Mouse (Mus musculus) gastrocnemius, adult 8-10 months (tissue): ENCODE measurements around the gene Mslnl. TPM values are rescaled to one million over a fixed set of nuclear protein-coding genes. Genes with fewer than 3 reads are reported as not detected.

Source experiments
- DNase-seq, 2 experiments: peaks; one replicate each; pipeline ENCODE4 v3.0.0; 2022; ENCODE audit warnings: low spot score in 2 of 2
- total RNA-seq, 4 experiments: library from RNA; stranded (reverse); gene quantifications; 2 replicates each; pipeline ENCODE4 v1.2.4; 2022

The Mslnl gene
- total RNA-seq, 4 experiments from 2014 or later: not detected

GRCm38 (mm10) chr17:25743831-25744230 lies 8.0 kb downstream of the Mslnl start:
- DNase-seq: no peak

GRCm38 (mm10) chr17:25744311-25744710 lies 8.5 kb downstream of the Mslnl start:
- no peak for DNase-seq

- DNase-seq: no peak
These were observed 12.4 kb downstream of the Mslnl start for GRCm38 (mm10) chr17:25748238-25748637.

GRCm38 (mm10) chr17:25749314-25749713 lies 13.5 kb downstream of the Mslnl start:
- no peak for DNase-seq

- DNase-seq: no peak
These were observed 15.6 kb downstream of the Mslnl start for GRCm38 (mm10) chr17:25751446-25751845.

- no peak for DNase-seq
These were observed 18.4 kb downstream of the Mslnl start, which contains the start of gene Msln for GRCm38 (mm10) chr17:25754241-25754640. TSS of gene Msln (minus strand) at chr17:25754378.

GRCm38 (mm10) chr17:25755086-25755485 lies 19.2 kb downstream of the Mslnl start:
- no peak for DNase-seq

DNA sequence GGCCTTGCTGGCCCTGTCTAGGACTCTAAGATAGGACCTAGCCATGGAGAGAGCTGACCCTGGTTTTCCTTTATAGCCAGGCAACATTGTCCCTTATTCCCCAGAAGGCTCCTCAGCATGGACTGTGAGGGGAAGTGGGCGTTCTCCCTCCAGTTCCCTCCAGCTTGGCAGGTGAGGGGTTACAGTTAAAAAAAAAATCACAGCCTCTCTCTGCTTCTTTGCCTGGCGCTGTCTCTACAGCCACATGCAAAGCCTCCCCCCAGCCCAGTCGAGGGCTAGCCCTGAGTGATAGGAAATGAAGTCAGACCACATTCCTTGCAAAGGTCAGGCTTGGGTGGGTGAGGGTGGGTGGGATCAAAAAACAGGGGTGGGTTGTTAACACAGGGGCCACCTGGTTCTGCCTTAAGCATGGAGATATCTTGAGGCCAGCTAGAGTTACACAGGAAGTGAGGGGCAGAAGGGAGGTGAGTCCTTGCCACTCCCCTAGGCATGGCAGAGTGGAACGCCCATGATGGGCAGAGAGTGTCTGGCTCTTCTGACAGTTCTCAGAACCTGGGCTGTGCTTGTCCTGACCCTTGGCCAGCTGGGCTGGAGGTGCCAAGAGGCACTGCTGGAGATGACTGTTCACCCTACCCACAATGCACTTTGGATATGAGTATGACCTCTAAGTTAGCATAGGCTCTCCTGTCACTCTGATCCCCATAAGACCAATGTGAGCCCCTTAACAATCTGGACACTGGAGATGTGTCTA lies 20.0 kb downstream of the Mslnl start:
- DNase-seq: no peak

DNA sequence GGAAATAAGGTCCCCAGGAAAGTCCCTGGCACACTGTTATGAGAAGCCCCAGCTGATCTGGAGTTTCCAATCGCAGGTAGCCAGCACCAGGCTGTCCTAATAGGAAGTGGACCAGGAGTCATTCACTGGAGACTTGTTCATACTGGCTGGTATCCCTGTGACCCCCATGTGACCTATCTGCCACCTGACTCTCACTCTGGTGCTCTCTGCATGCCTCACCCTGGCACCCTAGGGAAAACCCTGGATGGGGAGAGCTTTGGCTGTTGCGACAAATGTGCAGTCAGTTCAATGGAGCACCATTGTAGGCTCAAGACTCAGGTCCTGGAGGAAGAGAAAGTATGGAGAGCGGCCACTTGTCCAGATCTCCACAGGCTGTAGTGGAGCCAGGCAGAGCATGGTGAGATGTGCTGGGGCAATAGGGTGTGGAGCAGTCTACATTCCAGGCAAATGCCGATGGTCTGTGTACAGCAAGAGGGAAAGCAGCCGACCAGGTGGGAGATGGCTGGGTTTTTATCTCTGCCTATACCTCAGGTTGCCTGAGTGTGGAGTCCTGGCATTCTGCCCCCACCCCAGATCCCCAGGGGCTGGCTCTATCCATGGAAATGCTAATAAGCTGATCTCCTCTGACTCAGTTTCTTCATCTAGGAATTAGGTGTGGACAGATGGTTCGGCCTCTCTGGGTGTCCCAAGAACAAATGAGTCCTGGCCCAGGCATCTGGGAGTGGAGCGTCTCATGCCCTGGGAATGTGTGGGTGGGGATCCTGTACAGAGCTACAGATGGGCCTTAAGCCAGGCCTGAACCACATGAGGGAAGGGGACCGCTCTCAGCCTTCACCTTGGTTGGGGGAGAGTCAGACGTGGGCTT lies 20.8 kb downstream of the Mslnl start:
- DNase-seq: no peak

DNA sequence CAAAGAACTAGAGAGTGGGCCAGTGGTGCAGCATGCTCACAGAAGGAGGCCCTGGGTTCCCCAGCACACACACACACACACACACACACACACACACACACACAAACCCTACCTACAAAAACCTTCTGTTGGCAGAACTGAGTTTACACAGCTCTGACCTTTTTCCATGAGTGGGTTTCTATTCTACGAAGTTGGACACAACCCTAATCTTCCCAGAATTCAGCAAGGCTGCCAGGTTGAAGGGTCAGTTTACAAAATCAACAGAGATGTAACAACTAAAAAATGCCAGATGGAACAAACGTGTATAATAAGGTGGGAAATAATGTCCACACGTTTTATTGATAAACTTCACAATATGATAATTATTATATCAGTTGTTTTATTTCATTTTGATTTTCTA lies 21.8 kb downstream of the Mslnl start:
- no peak for DNase-seq

- DNase-seq: no peak
These were observed 24.3 kb downstream of the Mslnl start for GRCm38 (mm10) chr17:25760148-25760547.

DNA sequence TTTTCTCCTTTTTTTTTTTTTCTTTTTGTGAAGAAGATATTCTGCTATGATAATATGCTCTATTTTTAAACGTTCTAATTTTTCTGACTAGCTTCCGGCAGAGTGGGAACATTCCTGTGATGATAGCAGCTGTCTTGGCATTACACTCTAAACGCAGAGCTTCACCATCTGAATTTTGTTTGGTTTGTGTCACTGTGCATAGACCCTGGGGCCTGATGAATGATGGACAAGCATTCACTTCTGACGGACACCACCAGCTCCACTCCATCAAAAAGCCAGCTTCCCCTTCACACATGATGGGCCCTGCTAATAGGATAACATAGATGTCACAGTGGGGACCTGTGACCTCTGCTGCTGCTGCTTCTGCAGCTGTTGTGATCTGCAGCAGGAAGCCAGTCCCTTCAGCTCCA lies 25.7 kb downstream of the Mslnl start:
- DNase-seq: no peak

- no peak for DNase-seq
These were observed 26.7 kb downstream of the Mslnl start for GRCm38 (mm10) chr17:25762591-25762990.

DNA sequence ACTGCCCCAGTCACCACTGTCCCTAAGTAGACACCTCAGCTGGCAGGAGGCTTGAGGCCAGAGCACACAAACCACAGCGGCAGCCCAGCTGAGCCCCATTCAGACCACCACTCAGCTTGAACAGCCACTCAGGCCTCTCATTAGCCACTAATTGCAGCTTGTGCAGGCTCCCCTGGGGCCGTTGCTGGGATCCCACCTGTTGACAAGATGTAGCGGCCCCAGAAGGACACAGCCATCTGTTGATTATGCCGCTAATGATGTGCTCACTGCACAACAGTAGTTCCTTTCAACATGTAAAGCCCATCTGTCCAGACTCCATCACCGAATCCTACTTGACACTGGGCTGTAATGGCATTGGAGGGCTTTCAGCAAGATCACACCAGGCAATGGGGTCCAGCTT lies 30.0 kb downstream of the Mslnl start:
- DNase-seq: no peak

GRCm38 (mm10) chr17:25769331-25769730 lies 33.5 kb downstream of the Mslnl start:
- no peak for DNase-seq

GRCm38 (mm10) chr17:25773549-25774120 lies 37.8 kb downstream of the Mslnl start, which contains the start of gene Narfl:
TSS of gene Narfl (plus strand) at chr17:25773776.
- peak; percentile 92 to 94 for DNase-seq

DNA sequence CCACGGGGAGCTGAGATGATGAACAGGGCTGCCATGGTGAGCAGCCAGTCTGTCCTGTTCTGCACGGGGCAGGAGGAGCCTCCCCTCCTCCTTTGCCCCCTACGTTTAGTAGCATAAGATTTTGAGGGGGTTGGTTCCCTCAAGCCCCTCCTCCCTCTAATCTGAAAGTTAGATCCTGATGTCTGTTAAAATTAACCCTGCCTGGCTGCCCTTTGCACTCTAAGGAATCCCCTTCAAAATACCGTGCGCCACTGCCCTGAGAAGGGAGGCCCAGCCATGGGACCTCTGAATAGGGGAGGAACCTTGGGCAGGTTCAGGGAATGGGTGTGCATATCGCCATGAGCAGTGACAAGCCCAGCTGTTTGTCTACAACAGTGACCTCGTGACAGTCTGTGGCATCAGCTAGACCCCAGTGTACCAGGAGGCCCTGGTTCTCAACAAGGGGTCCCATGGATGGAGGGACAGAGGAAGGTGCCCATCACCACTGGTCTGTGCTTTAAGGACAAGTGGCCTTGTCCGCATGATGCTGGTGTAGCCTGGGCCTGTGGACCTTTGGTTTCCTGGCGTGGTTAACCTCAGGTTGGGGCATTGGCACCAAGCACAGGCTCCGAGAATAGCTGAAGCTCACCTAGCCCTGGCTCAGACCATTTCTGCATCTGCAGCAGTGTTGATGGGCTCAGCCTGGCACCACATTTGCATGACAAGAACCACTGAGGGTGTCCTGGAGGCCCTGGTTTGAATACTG lies 39.6 kb downstream of the Mslnl start:
- DNase-seq: no peak

DNA sequence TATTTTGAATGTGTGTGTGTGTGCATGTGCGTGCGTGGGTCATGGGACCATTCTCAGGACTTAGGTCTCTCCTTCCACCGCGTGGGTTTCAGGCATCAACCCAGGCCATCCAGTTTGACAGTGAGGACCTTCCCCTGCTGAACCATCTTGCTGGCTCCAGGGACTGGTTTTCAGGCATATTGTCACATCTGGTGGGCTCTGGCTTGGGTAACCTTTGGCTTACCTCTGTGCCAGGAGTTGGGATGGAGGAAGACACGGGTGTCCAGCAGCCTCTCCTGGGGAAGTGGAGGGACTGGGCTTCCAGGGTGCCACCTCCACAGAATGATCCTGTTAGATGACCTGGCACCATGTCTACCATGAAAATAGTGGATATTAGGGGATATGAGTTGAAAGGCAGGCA lies 42.1 kb downstream of the Mslnl start:
- no peak for DNase-seq

DNA sequence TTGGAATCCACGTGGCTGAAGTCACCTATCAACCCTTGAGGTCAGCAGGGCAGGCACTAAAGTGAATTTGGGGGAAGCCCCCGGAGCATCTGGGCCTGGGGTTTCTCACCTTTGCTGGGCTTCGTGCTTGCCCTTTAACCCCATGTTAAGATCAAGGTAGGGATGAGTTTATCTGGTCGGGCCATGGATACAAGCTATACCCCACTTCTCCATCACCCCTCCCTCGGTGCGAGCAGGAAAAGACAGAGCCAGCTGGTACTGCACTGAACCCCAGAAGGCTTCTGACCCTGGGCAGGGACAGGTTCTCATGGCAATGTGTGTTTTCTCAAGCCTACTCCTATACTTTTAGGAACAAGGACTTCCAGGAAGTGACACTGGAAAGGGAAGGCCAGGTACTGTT lies 45.5 kb downstream of the Mslnl start:
- DNase-seq: no peak

DNA sequence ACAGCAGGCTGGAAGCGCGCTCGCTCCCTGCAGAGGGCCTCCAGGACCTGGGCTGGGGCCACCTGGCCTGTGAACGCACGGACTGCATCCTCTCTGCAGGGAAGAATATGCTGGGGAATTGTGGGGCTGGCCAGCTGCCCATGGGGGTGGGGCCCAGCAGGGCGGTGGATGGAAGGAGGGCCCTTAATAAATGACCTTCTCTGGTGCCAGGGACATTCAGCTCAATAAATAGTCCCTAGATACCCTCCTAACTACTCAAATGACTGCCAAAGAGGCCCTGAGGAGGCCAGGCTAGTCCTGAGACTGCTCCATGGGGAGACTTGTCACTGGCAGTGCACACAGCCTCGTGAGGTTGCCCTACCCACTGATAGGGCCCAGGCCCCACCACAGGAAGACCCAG lies 47.2 kb downstream of the Mslnl start:
- DNase-seq: no peak

DNA sequence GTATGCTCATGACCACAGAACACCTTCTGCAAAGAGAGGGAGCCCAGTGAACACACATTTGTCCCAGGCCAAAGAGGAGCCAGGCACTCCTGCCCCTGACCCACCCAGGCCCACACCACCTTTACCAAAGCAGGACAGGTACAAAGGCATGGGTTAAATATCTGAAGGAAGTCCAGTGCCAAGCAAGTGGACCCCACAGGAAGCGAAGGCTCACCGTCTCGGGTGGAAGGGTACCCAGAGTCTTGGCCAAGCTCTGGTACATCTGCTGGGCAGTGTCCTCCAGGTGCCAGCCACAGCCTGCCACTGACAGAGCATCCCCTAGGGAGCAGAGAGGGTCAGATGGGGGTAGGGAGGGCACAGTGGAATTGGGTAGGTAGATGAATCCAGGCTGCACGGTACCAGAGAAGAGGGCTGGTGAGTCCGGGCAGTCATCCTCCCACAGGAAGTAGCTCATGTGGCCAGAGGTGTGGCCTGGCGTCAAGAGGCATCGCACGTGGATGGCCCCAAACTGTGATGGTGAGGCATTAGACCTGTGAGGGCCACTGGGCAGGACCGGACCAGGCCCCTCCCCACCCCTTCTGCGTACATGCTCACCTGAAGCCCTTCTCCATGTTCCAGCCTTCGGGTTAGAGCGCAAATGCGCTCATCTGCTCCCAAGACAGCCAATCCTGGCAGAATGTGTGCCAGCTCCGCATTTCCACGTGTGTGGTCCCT lies 48.2 kb downstream of the Mslnl start:
- DNase-seq: no peak
